Comparison of ENCODE assay signal across 9 mouse cellular contexts in genomic region chr8:88451658-88452500, GRCm38 (mm10).
DNase-seq lines count a peak whose midpoint lies in the region; ATAC-seq lines count a peak whose summit lies in the region.
"Had no signal": no experiment of that assay in that cellular context is flagged by ENCODE, and none has a peak within 500 bp of the region (broad histone marks: within the 10 kb centered on the region; RNA-seq: fewer than 3 reads in every experiment).

No protein-coding gene starts in this region.

- H3K27me3 ChIP-seq in heart, embryonic 13.5 days (replicated peaks): peaks cover 85% of the 10 kb centered on the region
- peaks cover 12% of the 10 kb centered on the region for H3K27me3 ChIP-seq in embryonic facial prominence, embryonic 11.5 days (ENCODE audit: control insufficient read depth, insufficient read depth, low read length)
- peaks cover 8% of the 10 kb centered on the region for H3K27me3 ChIP-seq in midbrain, embryonic 14.5 days (ENCODE audit: control insufficient read depth, insufficient read depth, low read length)

- 24% methylated on average over 17 of the region's 17 CpGs for WGBS in heart, embryonic 13.5 days
- WGBS in embryonic facial prominence, embryonic 11.5 days: 17% methylated on average over 17 of the region's 17 CpGs
- WGBS in midbrain, embryonic 14.5 days: 21% methylated on average over 17 of the region's 17 CpGs

- peak overlapping the region; percentile 31 for H3K4me3 ChIP-seq in heart, embryonic 13.5 days
- no peak overlapping the region for H3K4me3 ChIP-seq in embryonic facial prominence, embryonic 11.5 days (ENCODE audit: low read depth, low read length)
- H3K4me3 ChIP-seq in midbrain, embryonic 14.5 days (replicated peaks; ENCODE audit: low read depth, low read length): no peak overlapping the region
- H3K4me3 ChIP-seq: erythroblast, embryonic 14.5 days had no signal

- H3K36me3 ChIP-seq in heart, embryonic 13.5 days: no peaks in the 10 kb centered on the region
- H3K36me3 ChIP-seq in embryonic facial prominence, embryonic 11.5 days (replicated peaks; ENCODE audit: control insufficient read depth, insufficient read depth, low read depth, low read length): no peaks in the 10 kb centered on the region
- H3K36me3 ChIP-seq in midbrain, embryonic 14.5 days (ENCODE audit: control insufficient read depth, insufficient read depth, low read length): no peaks in the 10 kb centered on the region

- no peak overlapping the region for H3K27ac ChIP-seq in heart, embryonic 13.5 days (replicated peaks)
- H3K27ac ChIP-seq in embryonic facial prominence, embryonic 11.5 days (replicated peaks; ENCODE audit: low read depth, low read length): no peak overlapping the region
- no peak overlapping the region for H3K27ac ChIP-seq in midbrain, embryonic 14.5 days (replicated peaks; ENCODE audit: low read depth, low read length)

- H3K4me2 ChIP-seq in heart, embryonic 13.5 days: peak overlapping the region; percentile 57
- H3K4me2 ChIP-seq in embryonic facial prominence, embryonic 11.5 days (ENCODE audit: low read depth, low read length): no peak overlapping the region; the same call in 1 of the 2 replicates
- H3K4me2 ChIP-seq in midbrain, embryonic 14.5 days (ENCODE audit: low read length): peak overlapping the region; percentile 27; the same call in 1 of the 2 replicates

- H3K4me1 ChIP-seq in heart, embryonic 13.5 days: peaks cover 37% of the 10 kb centered on the region
- peaks cover 20% of the 10 kb centered on the region for H3K4me1 ChIP-seq in embryonic facial prominence, embryonic 11.5 days (ENCODE audit: control insufficient read depth, insufficient read depth, low read length)
- H3K4me1 ChIP-seq in midbrain, embryonic 14.5 days (ENCODE audit: control insufficient read depth, insufficient read depth, low read length): peaks cover 57% of the 10 kb centered on the region

- no peak for DNase-seq in heart, postnatal 10 days
- DNase-seq in embryonic facial prominence, embryonic 11.5 days (ENCODE audit: low spot score): peak; percentile 31
- DNase-seq in kidney, postnatal 4 days: peak; percentile 21 to 41
- peak; percentile 32 for DNase-seq in midbrain, embryonic 14.5 days
- no peak for DNase-seq in frontal cortex, postnatal 36 days (ENCODE audit: low spot score in 2 of 2)
- DNase-seq in MN1 (ENCODE audit: low spot score): no peak
- DNase-seq in gastrocnemius, postnatal 25 days: no peak

- H3K9ac ChIP-seq in heart, embryonic 13.5 days: peak overlapping the region; percentile 44
- no peak overlapping the region for H3K9ac ChIP-seq in embryonic facial prominence, embryonic 11.5 days (replicated peaks; ENCODE audit: low read length)
- no peak overlapping the region; the same call in 1 of the 2 replicates for H3K9ac ChIP-seq in midbrain, embryonic 14.5 days (replicated peaks; ENCODE audit: low read length)

- peaks cover 3% of the 10 kb centered on the region for H3K9me3 ChIP-seq in heart, embryonic 13.5 days
- peaks cover 1% of the 10 kb centered on the region for H3K9me3 ChIP-seq in embryonic facial prominence, embryonic 11.5 days (replicated peaks; ENCODE audit: control insufficient read depth, low read length)
- peaks cover 3% of the 10 kb centered on the region; the same call in 1 of the 2 replicates for H3K9me3 ChIP-seq in midbrain, embryonic 14.5 days (ENCODE audit: control insufficient read depth, low read length)

- intact Hi-C loops in heart, postnatal 10 days (cut with DNase I): loop anchor here (5.0 kb wide), 1 partner anchor 170 kb away; no protein-coding TSS in a partner anchor

- ATAC-seq in heart, embryonic 13.5 days (ENCODE audit: extremely low read depth, insufficient number of reproducible peaks, low FRiP score, low TSS enrichment): no peak
- ATAC-seq in embryonic facial prominence, embryonic 11.5 days (replicated peaks; ENCODE audit: insufficient number of reproducible peaks, low FRiP score, low TSS enrichment, low read depth): no peak
- no peak for ATAC-seq in midbrain, embryonic 14.5 days (ENCODE audit: low FRiP score, low TSS enrichment)

Comparison
In these comparisons a context has a peak if more than half of its experiments do, and no peak if none do; other contexts are left out.
1. DNase-seq: peak in embryonic facial prominence, embryonic 11.5 days (single experiment), kidney, postnatal 4 days (2 of 2) and midbrain, embryonic 14.5 days (single experiment); none in heart, postnatal 10 days (0 of 2), frontal cortex, postnatal 36 days (0 of 2), MN1 (single experiment) and gastrocnemius, postnatal 25 days (single experiment).